Mouse (Mus musculus): ENCODE data around the gene Lrrc46.
A peak's percentile ranks its signal among the peaks of the same experiment; 100 is the strongest.

Lrrc46 gene

GRCm38 (mm10) chr11:97041022-97041899 lies at the start of gene Lrrc46, which contains the start of gene Mrpl10:
Lrrc46 (minus strand) TSS chr11:97041407.
Mrpl10 (plus strand) TSS chr11:97041560.
- DNase-seq (ENCODE audit: inconsistent age in 2 of 2, low spot score in 1 of 2), result peak; percentile 87 to 94

GRCm38 (mm10) chr11:97086365-97086764 lies 45.2 kb upstream of the Lrrc46 start:
- DNase-seq (ENCODE audit: inconsistent age in 2 of 2, low spot score in 1 of 2), result no peak

- DNase-seq (ENCODE audit: inconsistent age in 2 of 2, low spot score in 1 of 2), result no peak
Observed at GRCm38 (mm10) chr11:97084821-97085505, 43.8 kb upstream of the Lrrc46 start.

- peak; percentile 80 to 83 for DNase-seq (ENCODE audit: inconsistent age in 2 of 2, low spot score in 1 of 2)
Observed at GRCm38 (mm10) chr11:97083401-97084140, 42.4 kb upstream of the Lrrc46 start.

GRCm38 (mm10) chr11:97082977-97083376 lies 41.8 kb upstream of the Lrrc46 start:
- peak; percentile 58 to 85 for DNase-seq (ENCODE audit: inconsistent age in 2 of 2, low spot score in 1 of 2)

- DNase-seq (ENCODE audit: inconsistent age in 2 of 2, low spot score in 1 of 2), result no peak
Observed at GRCm38 (mm10) chr11:97080291-97080690, 39.1 kb upstream of the Lrrc46 start.

- DNase-seq (ENCODE audit: inconsistent age in 2 of 2, low spot score in 1 of 2), result no peak
Observed at GRCm38 (mm10) chr11:97078751-97079150, 37.5 kb upstream of the Lrrc46 start.

GRCm38 (mm10) chr11:97074235-97074634 lies 33.0 kb upstream of the Lrrc46 start:
- DNase-seq (ENCODE audit: inconsistent age in 2 of 2, low spot score in 1 of 2), result peak in 1 of 2 experiments; percentile 14

GRCm38 (mm10) chr11:97072533-97072932 lies 31.3 kb upstream of the Lrrc46 start:
- DNase-seq (ENCODE audit: inconsistent age in 2 of 2, low spot score in 1 of 2), result peak in 1 of 2 experiments; percentile 77

- peak in 1 of 2 experiments; percentile 16 for DNase-seq (ENCODE audit: inconsistent age in 2 of 2, low spot score in 1 of 2)
Observed at GRCm38 (mm10) chr11:97071129-97071528, 29.9 kb upstream of the Lrrc46 start.

GRCm38 (mm10) chr11:97069770-97070169 lies 28.6 kb upstream of the Lrrc46 start:
- peak in 1 of 2 experiments; percentile 14 for DNase-seq (ENCODE audit: inconsistent age in 2 of 2, low spot score in 1 of 2)

GRCm38 (mm10) chr11:97069333-97069732 lies 28.1 kb upstream of the Lrrc46 start:
- DNase-seq (ENCODE audit: inconsistent age in 2 of 2, low spot score in 1 of 2), result peak in 1 of 2 experiments; percentile 17

GRCm38 (mm10) chr11:97066656-97067360 lies 25.6 kb upstream of the Lrrc46 start:
- peak in 1 of 2 experiments; percentile 16 for DNase-seq (ENCODE audit: inconsistent age in 2 of 2, low spot score in 1 of 2)

- peak in 1 of 2 experiments; percentile 59 for DNase-seq (ENCODE audit: inconsistent age in 2 of 2, low spot score in 1 of 2)
Observed at GRCm38 (mm10) chr11:97065538-97066295, 24.5 kb upstream of the Lrrc46 start.

- peak in 1 of 2 experiments; percentile 28 for DNase-seq (ENCODE audit: inconsistent age in 2 of 2, low spot score in 1 of 2)
Observed at GRCm38 (mm10) chr11:97063921-97064295, 22.7 kb upstream of the Lrrc46 start.

- no peak for DNase-seq (ENCODE audit: inconsistent age in 2 of 2, low spot score in 1 of 2)
Observed at GRCm38 (mm10) chr11:97063274-97063920, 22.2 kb upstream of the Lrrc46 start.

- DNase-seq (ENCODE audit: inconsistent age in 2 of 2, low spot score in 1 of 2), result peak in 1 of 2 experiments; percentile 68
Observed at GRCm38 (mm10) chr11:97052219-97052646, 11.0 kb upstream of the Lrrc46 start.

GRCm38 (mm10) chr11:97050944-97051586 lies 9.9 kb upstream of the Lrrc46 start:
- DNase-seq (ENCODE audit: inconsistent age in 2 of 2, low spot score in 1 of 2), result no peak
